ENCODE assay signal across 9 mouse cellular contexts in genomic region chr4:150073102-150073473, GRCm38 (mm10). TPM values are rescaled to one million over a fixed set of nuclear protein-coding genes. Genes with fewer than 3 reads are reported as not detected.
DNase-seq lines count a peak whose midpoint lies in the region; TF ChIP-seq lines count a peak whose summit lies in the region.
"Had no signal": no experiment of that assay in that cellular context is flagged by ENCODE, and none has a peak within 500 bp of the region (broad histone marks: within the 10 kb centered on the region; RNA-seq: fewer than 3 reads in every experiment).

No protein-coding gene starts in this region.

- peak; percentile 43 to 65 for DNase-seq in heart, adult 2 months
- no peak for DNase-seq in heart, postnatal 25 days (ENCODE audit: low spot score)
- DNase-seq in right cerebral cortex, postnatal 4 days = peak; percentile 59
- no peak for DNase-seq in right cerebral cortex, adult 18-20 months
- DNase-seq in cerebellum, adult 2 months = peak; percentile 38 to 42
- peak; percentile 64 for DNase-seq in kidney, postnatal 14 days
- peak; percentile 75 for DNase-seq in retina, embryonic 14.5 days (ENCODE audit: low spot score)
- no peak for DNase-seq in frontal cortex, postnatal 14 days (ENCODE audit: low spot score in 2 of 2)
- DNase-seq: liver, embryonic 13.5 days had no signal

- no peaks in the 10 kb centered on the region for H3K27me3 ChIP-seq in heart, adult 2 months (ENCODE audit: control insufficient read depth, insufficient read depth, low read length)
- no peaks in the 10 kb centered on the region for H3K27me3 ChIP-seq in cerebellum, adult 2 months (ENCODE audit: control insufficient read depth, insufficient read depth, low read length)
- H3K27me3 ChIP-seq: liver, embryonic 13.5 days had no signal

- TF ChIP-seq EP300 in heart, adult 2 months (IDR thresholded peaks at IDR 0.05; ENCODE audit: insufficient read depth, low read depth, low read length) = no peak

- no peak overlapping the region for H3K27ac ChIP-seq in heart, adult 2 months
- H3K27ac ChIP-seq in cerebellum, adult 2 months (ENCODE audit: insufficient read depth, low read length) = no peak overlapping the region
- H3K27ac ChIP-seq: liver, embryonic 13.5 days had no signal

- peak; percentile 78 for TF ChIP-seq CTCF in heart, adult 2 months (IDR thresholded peaks at IDR 0.05)
- TF ChIP-seq CTCF in cerebellum, adult 2 months (IDR thresholded peaks at IDR 0.05; ENCODE audit: borderline replicate concordance, insufficient read depth, low read depth, low read length) = peak; percentile 84

- H3K4me1 ChIP-seq in heart, adult 2 months (ENCODE audit: control insufficient read depth, insufficient read depth, low read length) = no peaks in the 10 kb centered on the region
- peaks cover 6% of the 10 kb centered on the region; the same call in 1 of the 2 replicates for H3K4me1 ChIP-seq in cerebellum, adult 2 months (ENCODE audit: control insufficient read depth, insufficient read depth, low read length)
- H3K4me1 ChIP-seq: liver, embryonic 13.5 days had no signal

- H3K9ac ChIP-seq in heart, adult 2 months (ENCODE audit: low read depth, low read length) = no peak overlapping the region
- H3K9ac ChIP-seq: liver, embryonic 13.5 days had no signal

- intact Hi-C loops in heart, adult 2 months (cut with DNase I) = loop anchor here (1.0 kb wide), 1 partner anchor 38 kb away; no protein-coding TSS in a partner anchor
- intact Hi-C loops in heart, postnatal 25 days (cut with DNase I) = loop anchor here (2.0 kb wide), 1 partner anchor 36 kb away; no protein-coding TSS in a partner anchor

- TF ChIP-seq POLR2A in heart, adult 2 months (IDR thresholded peaks at IDR 0.05; ENCODE audit: insufficient read depth, low read depth, low read length) = no peak
- no peak for TF ChIP-seq POLR2A in cerebellum, adult 2 months (IDR thresholded peaks at IDR 0.05; ENCODE audit: borderline replicate concordance, insufficient read depth, low read length)

- no peaks in the 10 kb centered on the region for H3K79me2 ChIP-seq in heart, adult 2 months (replicated peaks; ENCODE audit: control insufficient read depth, insufficient read depth, low read length)

- WGBS in heart, adult 2 months = 10% methylated on average over 8 of the region's 8 CpGs
- 15% methylated on average over 8 of the region's 8 CpGs for WGBS in cerebellum, adult 2 months

- no peak overlapping the region for H3K4me3 ChIP-seq in heart, adult 2 months
- H3K4me3 ChIP-seq in cerebellum, adult 2 months (replicated peaks; ENCODE audit: insufficient read depth, low read depth, low read length) = no peak overlapping the region
- H3K4me3 ChIP-seq: liver, embryonic 13.5 days had no signal

- H3K36me3 ChIP-seq in heart, adult 2 months (ENCODE audit: control insufficient read depth, insufficient read depth, low read length) = no peaks in the 10 kb centered on the region
- H3K36me3 ChIP-seq: liver, embryonic 13.5 days had no signal

RNA-seq across cellular contexts. Expression of gene Gpr157, which starts 14.1 kb away (rescaled TPM):
- total RNA-seq in heart, adult 2 months (2021) = 10 to 100 TPM; 34.2 to 42.4 TPM
- 21.8 and 29.2 TPM in 2 replicates for polyA plus RNA-seq in heart, adult 2 months (2012; rRNA removed)
- total RNA-seq in heart, postnatal 25 days (2021) = 10 to 100 TPM; 34.8 to 37.8 TPM
- polyA plus RNA-seq in cerebellum, adult 2 months (2012; rRNA removed) = 2.9 and 3.1 TPM in 2 replicates

RNA-seq across cellular contexts. Expression of gene Slc2a5, which starts 46.0 kb away (rescaled TPM):
- under 1 TPM in 1 of 2 experiments, not detected in 1; 0.09 TPM for total RNA-seq in heart, adult 2 months (2021)
- 1.4 and 1.8 TPM in 2 replicates for polyA plus RNA-seq in heart, adult 2 months (2012; rRNA removed)
- under 1 TPM in 1 of 2 experiments, not detected in 1; 0.31 TPM for total RNA-seq in heart, postnatal 25 days (2021)
- 1.7 and 2.2 TPM in 2 replicates for polyA plus RNA-seq in cerebellum, adult 2 months (2012; rRNA removed)

Comparison
In these comparisons a context has a peak if more than half of its experiments do, and no peak if none do; other contexts are left out.
1. DNase-seq: peak in heart, adult 2 months (2 of 2), right cerebral cortex, postnatal 4 days (single experiment), cerebellum, adult 2 months (2 of 2), kidney, postnatal 14 days (single experiment) and retina, embryonic 14.5 days (single experiment); none in heart, postnatal 25 days (single experiment), right cerebral cortex, adult 18-20 months (single experiment) and frontal cortex, postnatal 14 days (0 of 2).